Mouse (Mus musculus) erythroblast, adult 5-6 weeks (primary cell): ENCODE data around the gene Gm14419. TPM values are rescaled to one million over a fixed set of nuclear protein-coding genes. Genes with fewer than 3 reads are reported as not detected.
"Not testable (repeated sequence)": the region's sequence is repeated elsewhere in the genome, so short reads cannot be mapped to it uniquely, and the experiment has no call there.

Source experiments
- ATAC-seq: replicated peaks from 2 replicates; pipeline ENCODE4 v1.8.0; 2016; ENCODE audit warnings: moderate number of reproducible peaks, mild to moderate bottlenecking, moderate TSS enrichment, inconsistent platforms; ENCODE audit not compliant: poor library complexity, low FRiP score, severe bottlenecking
- total RNA-seq, 2 experiments: library from RNA; stranded (forward) in 1 of 2; stranded (reverse) in 1 of 2; fragments of 150-400 nt in 1 of 2; fragments of 200-764, 138-1000 nt in 1 of 2; gene quantifications; 2 replicates each; pipeline versions ENCODE4 v1.2.3 to v1.2.4; 2015 to 2017; ENCODE audit warnings: low replicate concordance in 2 of 2

Gene Gm14419
- total RNA-seq (2015; ENCODE audit: low replicate concordance), result 5.2 TPM in 1 of 2 replicates, not detected in the other
- 0.09 TPM in 1 of 2 replicates, not detected in the other for total RNA-seq (2017; ENCODE audit: low replicate concordance)

DNA sequence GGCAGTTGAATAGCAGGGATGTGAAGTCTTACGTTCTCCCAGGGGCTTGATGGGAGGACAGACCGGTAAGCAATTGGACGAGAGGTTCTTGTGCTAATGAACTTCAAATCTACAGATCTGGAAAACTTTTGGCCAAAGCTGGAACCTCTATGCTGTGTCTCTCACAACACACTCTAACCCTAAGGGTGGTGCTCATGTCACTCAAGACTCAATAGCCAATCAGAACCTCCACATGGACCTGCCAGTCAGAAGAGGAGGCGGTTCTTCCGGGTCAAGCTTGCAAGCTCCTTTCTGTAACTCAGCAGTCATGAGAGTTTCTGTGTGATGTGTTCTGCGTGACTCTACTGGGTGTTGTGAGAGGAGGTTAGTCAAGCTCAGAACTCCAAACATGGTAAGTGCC, at the start of gene Gm14419:
Gene Gm14419, plus strand, starts transcription at position 301 of the 400 bp plus-strand sequence.
- not testable (repeated sequence) for ATAC-seq

Other genes with a start within 250 kb of the Gm14419 start
- gene Gm14295, start 202.3 kb upstream of the Gm14419 start, total RNA-seq (2015; ENCODE audit: low replicate concordance), result 0.77 and 2.1 TPM in 2 replicates
- 1.1 TPM in 1 of 2 replicates, not detected in the other for gene Gm14295, start 202.3 kb upstream of the Gm14419 start, total RNA-seq (2017; ENCODE audit: low replicate concordance)
- gene Gm14408, start 169.8 kb upstream of the Gm14419 start, total RNA-seq (2015; ENCODE audit: low replicate concordance), result not detected in 2 replicates
- not detected in 2 replicates for gene Gm14408, start 169.8 kb upstream of the Gm14419 start, total RNA-seq (2017; ENCODE audit: low replicate concordance)
- 0.63 and 2.1 TPM in 2 replicates for gene Gm14296, start 73.1 kb upstream of the Gm14419 start, total RNA-seq (2015; ENCODE audit: low replicate concordance)
- 2.2 and 6.0 TPM in 2 replicates for gene Gm14296, start 73.1 kb upstream of the Gm14419 start, total RNA-seq (2017; ENCODE audit: low replicate concordance)
- not detected in 2 replicates for gene Gm14401, start 73.4 kb downstream of the Gm14419 start, total RNA-seq (2015; ENCODE audit: low replicate concordance)
- gene Gm14401, start 73.4 kb downstream of the Gm14419 start, total RNA-seq (2017; ENCODE audit: low replicate concordance), result not detected in 2 replicates
- 2.9 and 7.7 TPM in 2 replicates for gene Gm14410, start 205.5 kb downstream of the Gm14419 start, total RNA-seq (2015; ENCODE audit: low replicate concordance)
- 0.43 TPM in 1 of 2 replicates, not detected in the other for gene Gm14410, start 205.5 kb downstream of the Gm14419 start, total RNA-seq (2017; ENCODE audit: low replicate concordance)